Mouse (Mus musculus) CH12F3 (cell line): Measurements from ENCODE around the gene Abhd14a.
"Not testable (repeated sequence)": the region's sequence is repeated elsewhere in the genome, so short reads cannot be mapped to it uniquely, and the experiment has no call there.

Source experiments
- in situ Hi-C: fragments of 300-500 bp; cut with MboI; formaldehyde crosslinking; loops from 2 replicates; pipeline ENCODE4 v1.14.3; 2020; ENCODE audit warnings: low sequenced_read_pairs

Abhd14a gene

DNA sequence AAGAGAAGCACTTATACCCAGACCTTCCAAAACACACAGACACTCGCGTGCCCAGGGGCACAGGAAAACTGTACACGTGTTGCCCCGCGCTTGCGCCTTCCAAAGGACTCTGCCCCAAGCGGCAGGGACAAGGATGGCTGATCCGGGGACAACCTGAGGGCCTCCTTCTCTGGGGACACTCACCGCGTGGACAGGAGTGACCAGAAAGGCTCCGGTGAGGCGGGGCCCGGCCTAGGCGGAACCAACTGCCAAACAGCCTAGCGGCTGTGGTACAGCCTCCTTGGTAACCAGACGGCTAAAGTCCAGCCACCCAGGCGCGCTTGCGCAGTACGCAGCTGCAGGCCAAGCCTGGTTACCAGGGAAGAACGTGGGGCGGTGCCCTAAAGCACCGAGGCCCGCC lies at the start of gene Abhd14a, which contains the start of gene Abhd14b:
Abhd14a (minus strand) TSS at position 331 of the 400 bp plus-strand sequence.
Abhd14b (plus strand) TSS at position 112 of the 400 bp plus-strand sequence.
- in situ Hi-C loops, result no loop called here

DNA sequence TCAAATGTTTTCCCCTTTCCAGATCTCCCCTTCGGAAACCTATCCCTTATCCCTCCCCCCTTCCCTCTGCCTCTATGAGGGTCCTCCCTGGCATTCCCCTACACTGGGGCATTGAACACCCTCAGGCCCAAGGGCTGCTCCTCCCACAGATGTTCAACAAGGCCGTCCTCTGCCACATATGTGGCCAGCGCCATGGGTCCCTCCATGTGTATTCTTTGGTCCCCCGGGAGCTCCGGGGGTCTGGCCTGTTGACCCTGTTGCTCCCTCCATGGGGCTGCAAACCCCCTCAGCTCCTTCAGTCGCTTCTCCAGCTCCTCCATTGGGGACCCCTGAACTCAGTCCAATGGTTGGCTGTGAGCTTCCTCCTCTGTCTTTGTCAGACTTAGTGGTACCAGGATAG lies 40.1 kb upstream of the Abhd14a start:
- in situ Hi-C loops, result not testable (repeated sequence)

DNA sequence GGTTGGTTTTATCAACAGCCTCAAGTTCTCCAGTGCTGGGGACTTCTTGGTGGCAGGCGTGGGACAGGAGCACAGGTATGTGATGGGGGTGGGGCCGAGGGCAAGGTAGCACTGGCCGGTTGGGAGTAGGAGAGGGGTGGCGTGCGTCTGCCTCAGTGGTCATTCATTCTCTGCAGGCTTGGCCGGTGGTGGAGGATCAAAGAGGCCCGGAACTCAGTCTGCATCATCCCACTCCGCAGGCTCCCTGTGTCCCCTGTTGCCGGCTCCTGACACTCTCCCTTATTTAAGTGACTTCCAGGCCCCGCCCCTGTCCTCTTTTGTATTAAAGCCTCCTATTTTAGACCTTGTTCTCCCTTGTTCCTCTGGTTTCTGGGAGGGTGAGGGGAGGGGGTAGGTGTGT lies 37.6 kb upstream of the Abhd14a start:
- in situ Hi-C loops, result no loop called here

DNA sequence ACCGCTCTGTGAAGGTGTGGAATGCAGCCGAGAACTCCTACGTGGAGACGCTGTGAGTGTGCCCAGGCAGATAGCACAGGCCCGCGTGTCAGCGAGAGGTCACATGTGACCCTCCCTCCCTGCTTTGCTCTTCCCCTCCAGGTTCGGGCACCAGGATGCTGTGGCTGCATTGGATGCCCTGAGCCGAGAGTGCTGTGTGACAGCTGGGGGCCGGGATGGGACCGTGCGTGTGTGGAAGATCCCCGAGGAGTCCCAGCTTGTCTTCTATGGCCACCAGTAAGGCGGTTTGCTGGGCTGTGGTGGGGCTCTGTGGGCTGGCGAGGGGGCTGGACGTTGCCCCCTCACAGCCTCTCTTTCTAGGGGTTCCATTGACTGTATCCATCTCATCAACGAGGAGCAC lies 36.1 kb upstream of the Abhd14a start:
- in situ Hi-C loops, result no loop called here

DNA sequence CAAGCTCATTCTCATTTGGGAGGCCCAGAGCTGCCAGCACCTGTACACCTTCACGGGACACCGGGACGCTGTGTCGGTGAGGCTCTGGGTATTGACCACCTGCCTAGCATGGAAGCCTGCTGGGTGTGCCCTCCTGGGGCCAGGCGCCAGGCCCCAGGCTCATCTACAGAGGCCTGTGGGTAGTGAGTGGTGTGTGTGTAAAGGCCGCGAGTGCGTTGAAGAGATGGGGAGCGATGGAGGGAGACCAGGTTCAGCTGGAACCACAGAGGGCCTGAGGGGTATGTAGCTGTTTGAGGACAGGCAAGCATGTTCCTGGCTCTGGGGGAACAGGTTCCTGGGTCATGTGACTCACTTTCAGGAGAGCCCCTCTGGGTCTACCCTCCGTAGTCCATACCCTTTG lies 35.7 kb upstream of the Abhd14a start:
- in situ Hi-C loops, result no loop called here

DNA sequence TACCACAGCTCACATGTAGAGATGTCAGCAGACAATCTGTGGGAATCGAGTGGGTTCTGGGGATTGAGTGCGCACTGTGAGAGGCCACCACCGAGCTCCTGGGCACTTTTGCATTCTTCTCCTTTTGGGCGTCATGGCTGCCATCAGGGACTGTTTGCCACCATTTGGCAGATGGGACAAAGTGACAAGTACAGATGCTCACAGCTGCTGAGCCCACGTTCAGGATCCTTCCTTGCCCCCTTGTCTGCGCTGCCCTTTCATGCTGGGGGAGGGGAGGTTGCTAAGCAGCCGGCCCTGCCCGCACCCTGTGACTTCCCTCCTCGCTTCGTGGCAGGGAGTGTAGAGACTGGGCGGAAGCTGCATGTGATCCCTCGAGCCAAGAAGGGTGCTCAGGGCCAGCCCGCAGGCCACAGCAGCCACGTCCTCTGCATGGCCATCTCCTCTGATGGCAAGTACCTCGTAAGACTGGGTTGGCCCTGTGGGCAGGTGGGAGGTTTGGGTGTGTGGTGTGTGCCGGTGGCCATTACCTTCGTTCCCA lies 35.2 kb upstream of the Abhd14a start:
- in situ Hi-C loops, result no loop called here

DNA sequence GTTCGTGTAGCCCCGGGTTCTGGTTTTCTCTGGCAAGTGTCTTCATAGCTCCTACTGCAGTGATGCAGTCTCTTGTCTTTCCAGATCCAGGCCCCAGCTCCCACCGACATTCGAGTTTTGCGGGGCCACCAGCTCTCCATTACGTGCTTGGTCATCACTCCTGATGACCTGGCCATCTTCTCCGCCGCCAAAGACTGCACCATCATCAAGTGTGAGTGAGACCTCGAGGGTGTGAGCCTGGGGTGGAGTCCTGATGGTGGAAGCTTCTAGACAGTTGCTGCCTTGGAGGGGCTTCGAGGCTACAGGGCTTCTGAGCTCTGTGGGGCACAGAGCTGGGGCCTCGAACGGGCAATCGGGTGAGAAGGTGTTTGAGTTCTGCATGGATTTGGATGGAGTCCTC lies 34.2 kb upstream of the Abhd14a start:
- in situ Hi-C loops, result no loop called here

DNA sequence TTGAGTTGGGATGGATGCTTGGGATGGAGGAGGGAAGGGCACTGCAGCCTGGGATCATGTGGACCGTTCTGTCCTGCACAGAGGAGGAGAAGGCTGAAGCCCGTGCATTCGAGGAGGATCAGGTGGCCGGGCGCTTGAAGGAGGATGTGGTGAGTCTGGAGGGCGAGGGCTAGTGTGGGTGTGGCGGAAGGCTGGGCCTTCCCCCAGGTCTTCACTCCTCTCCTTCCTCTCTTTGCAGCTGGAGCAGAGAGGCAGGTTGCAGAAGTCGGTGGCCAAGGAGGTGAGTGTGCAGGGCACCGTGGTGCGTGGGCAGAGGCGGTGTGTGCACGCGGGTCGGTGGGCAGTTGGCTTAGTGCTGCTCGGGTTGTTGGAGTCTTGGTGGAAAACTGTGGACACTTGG lies 33.6 kb upstream of the Abhd14a start:
- in situ Hi-C loops, result no loop called here

DNA sequence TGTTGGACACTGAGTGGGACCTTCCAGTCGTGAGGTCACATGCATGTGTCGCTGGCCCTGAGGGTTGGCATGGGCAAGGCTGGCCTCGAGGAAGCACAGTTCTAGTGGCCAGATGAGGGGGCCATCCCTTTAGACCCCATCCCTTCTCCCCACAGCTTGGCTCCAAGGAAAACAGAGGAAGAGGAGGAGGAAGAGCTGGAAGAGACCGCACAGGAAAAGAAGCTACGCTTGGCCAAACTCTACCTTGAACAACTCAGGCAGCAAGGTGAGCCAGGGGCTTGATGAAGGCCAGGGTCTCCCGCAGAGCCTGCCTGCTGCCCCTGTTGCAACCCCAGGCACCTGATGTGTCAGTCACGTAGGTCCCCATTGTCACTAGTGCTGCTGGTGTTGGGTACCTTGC lies 33.1 kb upstream of the Abhd14a start:
- in situ Hi-C loops, result no loop called here

DNA sequence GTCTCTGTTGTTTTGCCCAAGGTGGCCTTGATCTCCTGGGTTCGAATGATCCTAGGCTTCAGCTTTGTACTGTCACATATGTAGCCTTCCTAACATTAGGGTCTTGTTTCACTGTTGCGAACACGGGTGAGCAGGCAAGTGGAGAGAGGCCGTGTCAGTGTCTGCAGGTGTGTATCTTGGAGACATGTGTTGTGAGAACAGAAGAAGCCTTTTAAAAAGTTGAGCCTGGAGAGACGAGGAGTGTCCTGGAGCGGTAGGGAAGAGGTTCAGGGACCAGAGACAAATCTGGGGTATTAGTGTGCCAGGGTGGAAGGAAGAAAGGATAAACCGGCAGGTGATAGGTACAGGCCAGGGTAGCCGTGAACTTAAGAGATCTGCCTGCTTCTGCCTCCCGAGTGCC lies 30.6 kb upstream of the Abhd14a start:
- in situ Hi-C loops, result no loop called here

DNA sequence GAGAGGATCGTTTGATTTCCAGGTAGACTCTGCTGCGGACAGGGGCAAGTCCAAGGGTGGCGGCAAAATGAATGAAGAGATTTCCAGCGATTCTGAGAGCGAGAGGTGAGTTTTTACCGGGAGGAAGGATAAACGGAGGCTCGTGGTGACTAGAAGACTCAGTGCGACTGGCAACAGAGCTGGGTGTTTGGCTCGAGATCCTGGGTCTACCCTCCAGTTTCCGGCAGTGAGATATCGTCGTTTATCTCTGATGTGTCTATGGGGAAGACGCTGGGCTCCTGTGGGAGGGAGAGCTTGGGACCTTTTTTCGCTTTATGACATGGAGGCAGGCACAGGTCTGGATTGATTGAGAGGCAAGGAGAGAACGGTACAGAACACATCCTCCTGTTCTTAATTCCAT lies 30.2 kb upstream of the Abhd14a start:
- in situ Hi-C loops, result no loop called here

DNA sequence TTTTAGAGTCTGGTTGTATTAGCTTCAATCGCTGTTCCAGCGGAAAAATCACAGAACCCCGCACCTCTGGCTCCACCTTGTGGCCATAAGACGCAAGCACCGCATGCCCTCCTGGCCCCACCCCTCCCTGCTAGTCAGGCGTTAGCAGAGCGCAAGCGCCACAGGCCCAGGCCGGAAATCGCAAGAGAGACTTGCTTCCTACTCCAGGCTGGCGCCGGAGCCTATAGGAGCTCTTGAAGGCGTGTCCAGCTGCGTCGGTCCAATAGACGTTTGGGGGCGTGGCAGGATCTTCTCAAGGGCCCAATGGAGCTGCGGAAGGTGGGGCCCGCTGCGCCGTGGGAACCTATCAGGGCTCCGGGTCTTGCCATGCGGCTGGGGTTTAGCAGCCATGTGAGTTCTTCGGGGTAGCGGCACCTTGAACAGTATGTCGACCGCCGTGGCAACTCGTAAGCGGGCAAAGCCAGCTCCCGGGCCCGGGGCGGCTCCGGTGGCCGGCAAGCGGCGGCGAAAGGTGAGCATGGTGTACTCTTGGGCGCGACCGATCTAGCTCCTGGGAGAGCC lies 29.5 kb upstream of the Abhd14a start, which contains the start of gene Parp3:
Parp3 (minus strand) TSS at position 26 of the 561 bp plus-strand sequence.
- in situ Hi-C loops, result no loop called here

DNA sequence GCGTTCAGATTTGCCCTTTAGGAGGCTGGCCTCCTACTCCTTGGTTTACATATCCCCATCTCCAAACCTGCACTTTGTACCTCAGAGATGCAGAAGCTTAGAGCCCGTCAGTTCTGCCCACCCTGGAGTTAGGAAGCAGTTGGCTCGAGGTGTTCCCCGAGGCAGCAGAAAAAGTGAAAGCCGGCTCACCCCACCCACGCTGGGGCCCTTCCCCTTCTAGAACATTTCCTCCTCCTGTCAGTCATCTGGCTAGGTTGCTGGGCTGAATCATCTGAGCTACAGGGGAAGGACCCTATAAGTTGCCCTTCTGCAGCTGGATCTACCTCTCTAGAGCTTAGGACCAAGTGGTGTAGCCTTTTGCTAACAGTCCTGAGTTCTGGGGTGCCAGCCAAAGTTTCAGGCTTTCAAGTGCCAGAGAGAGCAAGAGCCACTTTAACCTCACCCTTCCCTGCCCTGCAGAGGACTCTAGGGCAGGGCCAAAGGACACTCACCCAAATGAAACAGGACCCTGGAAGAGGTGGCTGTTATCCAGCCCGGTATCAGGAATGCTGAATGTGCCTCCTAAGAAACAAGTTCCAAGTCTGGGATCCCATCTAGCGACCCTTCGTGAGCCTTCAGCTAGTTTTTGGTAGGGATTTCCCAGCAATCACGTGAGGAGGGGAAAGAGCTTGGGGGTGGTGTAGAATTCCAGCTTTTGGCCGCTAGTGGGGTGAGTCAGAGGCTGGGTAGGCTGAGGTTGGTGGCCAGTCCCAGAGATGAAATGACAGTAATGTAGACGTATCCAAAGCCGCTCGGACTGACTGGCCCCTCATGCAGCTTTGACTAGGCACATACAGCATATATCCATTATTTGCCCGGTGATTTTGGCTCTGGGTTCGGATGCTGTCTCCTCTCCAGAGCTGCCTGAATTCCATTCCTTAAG lies 28.8 kb upstream of the Abhd14a start:
- in situ Hi-C loops, result no loop called here

DNA sequence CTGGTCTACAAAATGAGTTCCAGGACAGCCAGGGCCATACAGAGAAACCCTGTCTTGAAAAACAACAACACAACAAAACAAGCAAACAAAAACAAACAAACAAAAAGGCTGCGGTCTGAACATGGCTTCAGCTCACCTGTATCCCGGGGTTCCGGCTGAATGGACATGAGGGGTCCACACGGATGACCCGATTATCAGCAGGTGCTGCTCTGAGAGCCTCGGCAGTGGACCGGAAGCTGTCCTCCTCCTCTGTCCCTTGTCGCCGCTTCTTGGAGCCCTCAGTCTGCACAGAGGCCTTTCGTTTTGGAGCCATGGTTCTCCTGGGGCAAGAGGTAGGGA lies 28.2 kb upstream of the Abhd14a start, which contains the start of gene Rrp9:
Rrp9 (plus strand) TSS at position 301 of the 339 bp plus-strand sequence.
- in situ Hi-C loops, result no loop called here

DNA sequence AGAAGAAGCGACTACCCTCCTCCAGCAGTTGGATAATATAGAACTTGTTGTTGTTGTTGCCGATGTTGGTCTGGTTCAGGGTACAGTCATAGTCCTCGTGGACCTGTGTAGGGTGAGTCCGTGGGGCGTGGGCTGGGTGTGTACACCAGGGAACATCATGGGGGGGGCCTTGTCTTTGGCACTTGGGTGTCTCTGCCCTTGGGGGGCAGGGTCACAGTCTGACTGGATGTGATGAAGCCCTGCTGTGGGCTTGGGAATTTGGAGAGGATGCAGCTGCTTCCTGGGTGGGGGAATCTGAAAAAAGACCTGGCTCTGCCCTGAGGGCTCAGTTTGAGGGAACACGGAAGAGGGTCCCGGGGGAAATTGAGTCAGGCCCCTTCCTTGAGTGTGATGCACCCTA lies 27.6 kb upstream of the Abhd14a start:
- in situ Hi-C loops, result no loop called here

DNA sequence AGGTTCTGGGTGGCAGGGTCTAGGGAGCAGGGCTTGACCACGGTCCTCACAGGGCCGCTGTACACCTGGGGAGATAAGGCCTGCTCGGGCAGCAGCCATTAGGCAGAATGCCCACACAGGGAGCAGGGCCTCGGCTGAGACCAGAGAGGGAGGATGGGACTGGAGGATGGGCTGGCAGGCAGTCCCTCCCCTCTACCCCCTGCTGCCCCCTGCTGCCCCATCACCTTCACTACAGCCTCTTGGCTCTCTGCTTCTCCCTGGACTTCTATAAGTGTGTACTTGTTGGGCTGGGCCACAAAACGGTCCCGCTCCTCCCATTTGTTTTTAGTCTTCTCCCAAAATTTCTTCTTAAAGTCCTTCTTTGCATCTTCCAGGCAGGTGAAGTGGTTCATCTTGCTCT lies 27.0 kb upstream of the Abhd14a start:
- in situ Hi-C loops, result no loop called here

DNA sequence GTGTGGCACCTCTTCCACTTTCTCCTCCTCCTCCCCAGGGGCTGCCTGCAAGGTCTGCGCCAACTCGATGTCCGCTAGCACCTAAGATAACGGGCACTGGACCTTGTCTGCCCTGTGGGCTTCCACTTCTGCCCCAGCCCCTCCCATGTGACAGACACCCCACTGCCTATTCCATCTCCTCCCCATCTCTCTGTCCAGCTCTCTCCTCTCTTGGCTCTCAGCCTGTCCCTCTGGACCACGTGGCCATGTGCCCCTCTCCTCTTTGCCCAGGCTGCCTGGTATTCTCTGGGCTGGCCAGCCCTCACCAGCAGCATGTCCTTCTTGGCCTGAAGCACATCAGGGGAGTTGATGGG lies 26.3 kb upstream of the Abhd14a start:
- in situ Hi-C loops, result no loop called here

DNA sequence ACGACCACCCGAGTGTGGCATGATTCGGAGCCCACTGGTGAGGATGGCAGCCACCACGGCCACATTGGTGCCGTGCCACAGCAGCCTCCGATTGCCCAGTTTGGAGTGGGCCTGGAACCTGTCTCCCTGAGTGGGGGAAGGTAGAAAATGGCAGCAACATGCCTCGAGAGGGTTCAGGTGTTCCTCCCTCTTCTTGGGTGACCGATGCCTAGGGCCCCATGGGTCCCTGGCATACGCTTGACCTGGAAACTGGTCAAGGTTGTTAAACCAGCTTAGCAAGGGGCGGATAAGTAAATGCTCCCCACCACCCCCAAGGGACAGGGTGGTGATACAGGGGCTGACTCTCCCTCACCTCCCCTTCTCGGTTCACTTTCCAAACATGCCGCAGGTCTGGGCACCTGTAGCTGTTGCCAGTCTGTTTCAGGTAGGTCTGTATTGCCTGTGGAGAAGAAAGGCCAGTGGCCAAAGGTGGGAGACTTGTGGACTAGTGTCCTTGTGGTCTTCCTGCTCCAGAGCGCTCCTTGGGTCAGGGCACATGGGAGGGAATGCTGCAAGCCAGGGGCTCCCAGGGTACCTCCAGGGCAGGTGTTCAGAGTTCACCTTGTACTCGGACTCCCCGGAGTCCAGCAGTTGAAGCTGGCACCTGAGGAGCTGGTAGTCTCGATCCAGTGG lies 25.7 kb upstream of the Abhd14a start:
- in situ Hi-C loops, result no loop called here

DNA sequence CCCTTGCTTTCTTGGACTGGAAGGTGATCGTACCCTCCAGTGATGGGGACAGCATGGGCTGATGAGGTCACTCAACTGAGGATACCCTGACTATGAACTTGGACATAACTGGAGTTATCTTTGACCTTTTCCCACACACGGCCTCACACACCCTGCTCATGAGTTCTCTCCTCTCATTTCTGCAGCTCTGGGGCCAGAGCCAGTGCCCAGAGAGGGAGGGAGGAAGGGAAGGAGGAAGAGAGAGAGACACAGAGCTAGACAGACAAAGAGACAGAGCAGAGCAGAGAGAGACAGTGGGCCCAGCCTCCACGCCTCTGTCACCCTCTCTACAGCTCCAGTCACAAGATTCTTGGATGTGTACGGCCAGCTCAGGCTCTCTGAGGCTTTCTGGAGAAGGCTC lies 24.8 kb upstream of the Abhd14a start:
- in situ Hi-C loops, result no loop called here

DNA sequence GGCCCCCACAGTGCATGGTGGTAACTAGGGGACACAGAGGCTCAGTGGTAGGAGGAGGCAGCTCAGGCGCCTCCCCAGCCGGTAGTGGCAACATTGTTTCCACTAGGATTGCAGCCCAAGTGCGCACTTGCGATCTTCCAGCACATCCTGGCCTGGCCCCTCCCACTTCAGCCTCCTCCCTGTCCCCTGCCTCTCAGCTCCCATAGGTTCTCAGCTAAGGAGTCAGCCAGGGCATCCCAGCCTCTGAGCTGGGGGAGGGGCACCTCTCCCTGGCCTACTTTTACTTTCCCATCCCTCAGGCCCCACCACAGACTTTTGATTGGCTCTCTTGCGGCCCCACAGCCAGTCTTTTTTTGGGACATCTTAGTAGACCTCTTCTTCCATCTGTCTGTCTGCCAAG lies 24.4 kb upstream of the Abhd14a start:
- in situ Hi-C loops, result no loop called here

DNA sequence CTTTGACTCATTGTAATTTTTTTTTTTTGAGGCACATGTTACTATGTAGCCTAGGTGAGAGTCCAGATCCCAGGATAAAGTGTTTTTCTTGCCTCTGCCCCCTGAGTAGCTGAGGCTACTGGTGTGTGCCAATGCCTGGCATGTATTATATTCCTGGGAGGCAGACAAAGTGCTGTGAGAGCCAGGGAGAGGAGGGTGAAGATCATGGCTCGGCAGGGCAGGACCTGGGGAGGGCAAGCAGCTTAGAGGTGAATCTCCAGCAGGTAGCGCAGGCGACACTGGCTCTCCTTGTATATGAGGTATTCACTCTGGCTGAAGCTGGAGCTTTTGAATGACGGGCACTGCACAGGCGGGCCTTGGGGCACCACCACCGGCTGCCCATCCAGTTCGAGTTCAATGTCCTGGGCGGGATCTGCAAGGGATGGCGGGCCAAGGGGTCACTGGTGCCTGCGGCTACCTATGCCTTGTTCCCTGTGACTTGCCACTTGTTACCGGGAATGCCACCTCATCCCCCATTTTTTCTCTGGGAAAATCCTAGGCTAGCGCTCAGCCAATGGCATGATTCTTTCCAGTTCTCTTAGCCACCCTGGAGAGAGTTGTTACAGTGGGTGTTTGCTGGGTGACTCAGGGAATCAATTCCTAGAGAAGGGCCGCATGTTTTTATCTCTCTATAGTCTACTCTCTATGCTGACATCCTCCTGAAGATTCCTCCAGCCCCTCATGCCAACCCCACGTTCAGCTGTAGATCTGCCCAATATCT lies 23.7 kb upstream of the Abhd14a start:
- in situ Hi-C loops, result no loop called here
